In genomic region chr4:44187431-44187830, GRCm38 (mm10) we compare ENCODE assay signal across 18 mouse cellular contexts. TPM values are rescaled to one million over a fixed set of nuclear protein-coding genes. Genes with fewer than 3 reads are reported as not detected.
A peak's percentile ranks its signal among the peaks of the same experiment; 100 is the strongest.
DNase-seq lines count a peak whose midpoint lies in the region; ATAC-seq and TF ChIP-seq lines count a peak whose summit lies in the region.
"Had no signal": no experiment of that assay in that cellular context is flagged by ENCODE, and none has a peak within 500 bp of the region (broad histone marks: within the 10 kb centered on the region; RNA-seq: fewer than 3 reads in every experiment).

No protein-coding gene starts in this region.

- TF ChIP-seq POLR2A in brain, embryonic 14.5 days (IDR thresholded peaks at IDR 0.05; ENCODE audit: borderline replicate concordance, extremely low read depth, insufficient read depth, insufficient read length, poor library complexity, severe bottlenecking): no peak

- peak; percentile 50 for DNase-seq in retina, adult 2 months (ENCODE audit: low read depth, low spot score)
- no peak for DNase-seq in retina, embryonic 14.5 days (ENCODE audit: low spot score)
- DNase-seq in brain, adult 2 months (ENCODE audit: low read depth, low spot score): peak; percentile 27
- peak; percentile 31 for DNase-seq in brain, embryonic 14.5 days (ENCODE audit: low read depth)
- peak; percentile 62 for DNase-seq in retina, postnatal 1 day
- DNase-seq in lung, postnatal 25 days (ENCODE audit: low spot score): no peak
- DNase-seq: adrenal gland, adult 2 months; adrenal gland, postnatal 14 days; cerebellum, adult 18-20 months; cerebellum, adult 9-10 months; cerebellum, postnatal 14 days; gastrocnemius, postnatal 25 days; heart, adult 2 months; heart, postnatal 14 days; heart, postnatal 4 days had no signal

- TF ChIP-seq CTCF in brain, embryonic 14.5 days (IDR thresholded peaks at IDR 0.05; ENCODE audit: borderline replicate concordance, extremely low read depth, insufficient read depth, insufficient read length): no peak

- ATAC-seq in monocyte, adult 5-6 weeks (replicated peaks; ENCODE audit: insufficient number of reproducible peaks, low FRiP score, low TSS enrichment, poor library complexity, severe bottlenecking): no peak
- ATAC-seq: CD4-positive, CD25-positive, alpha-beta regulatory T cell, adult 4 months; forebrain, embryonic 15.5 days had no signal

RNA-seq across cellular contexts. Expression of gene Rnf38, which starts 46.2 kb away (rescaled TPM):
- 284 and 293 TPM in 2 replicates for polyA plus RNA-seq in brain, embryonic 14.5 days (2012; rRNA removed)
- 38.0 to 62.4 TPM (median 46.1 TPM) in 3 replicates for total RNA-seq in monocyte, adult 5-6 weeks (2017)

Comparison
In these comparisons a context has a peak if more than half of its experiments do, and no peak if none do; other contexts are left out.
1. DNase-seq: peak in retina, adult 2 months (single experiment), brain, adult 2 months (single experiment), brain, embryonic 14.5 days (single experiment) and retina, postnatal 1 day (single experiment); none in retina, embryonic 14.5 days (single experiment) and lung, postnatal 25 days (single experiment).